ENCODE assay signal across 8 mouse cellular contexts in genomic region chr5:143165508-143166070, GRCm38 (mm10). TPM values are rescaled to one million over a fixed set of nuclear protein-coding genes. Genes with fewer than 3 reads are reported as not detected.
DNase-seq lines count a peak whose midpoint lies in the region; ATAC-seq and TF ChIP-seq lines count a peak whose summit lies in the region.
"Had no signal": no experiment of that assay in that cellular context is flagged by ENCODE, and none has a peak within 500 bp of the region (broad histone marks: within the 10 kb centered on the region; RNA-seq: fewer than 3 reads in every experiment).

No protein-coding gene starts in this region.

- H3K4me3 ChIP-seq in G1E (ENCODE audit: low read depth, low read length): peak overlapping the region; percentile 49; the same call in 1 of the 2 replicates

- no peak for ATAC-seq in G1E (ENCODE audit: extremely low read depth, insufficient number of reproducible peaks, low FRiP score, poor library complexity, severe bottlenecking)
- peak; percentile 95 for ATAC-seq in megakaryocyte progenitor cell, adult 5-6 weeks (replicated peaks; ENCODE audit: poor library complexity)

- DNase-seq in G1E (ENCODE audit: low spot score): no peak
- DNase-seq in embryo, embryonic 10 days (ENCODE audit: low spot score): peak; percentile 71
- peak; percentile 48 for DNase-seq in kidney, postnatal 14 days
- DNase-seq in right cerebral cortex, postnatal 4 days: no peak
- no peak for DNase-seq in ovary, postnatal 10 days (ENCODE audit: low spot score)
- no peak for DNase-seq in gastrocnemius, adult 8-10 months (ENCODE audit: low spot score in 2 of 2)

- peaks cover 14% of the 10 kb centered on the region for H3K4me1 ChIP-seq in G1E (ENCODE audit: insufficient read depth, low read depth, low read length)

- TF ChIP-seq CTCF in G1E (IDR thresholded peaks at IDR 0.05; ENCODE audit: low read depth, low read length): no peak

- no peaks in the 10 kb centered on the region for H3K36me3 ChIP-seq in G1E (replicated peaks)

- no peaks in the 10 kb centered on the region for H3K9me3 ChIP-seq in G1E (replicated peaks)

- no peaks in the 10 kb centered on the region for H3K27me3 ChIP-seq in G1E (ENCODE audit: insufficient read depth, low read length)

RNA-seq across cellular contexts. Expression of gene Rbak, which starts 15.0 kb away (rescaled TPM):
- total RNA-seq in G1E (2014; fragmentation: Nextera tagmentation) (21.4 and 26.6 TPM in 2 replicates), G1E (2017) (19.8 and 21.5 TPM in 2 replicates)
- 3.0 TPM in 2 replicates for polyA plus RNA-seq in G1E (2012)
- 5.9 and 6.2 TPM in 2 replicates for total RNA-seq in megakaryocyte progenitor cell, adult 5-6 weeks (2015)
- total RNA-seq in megakaryocyte progenitor cell, adult 5-6 weeks (2017): 8.7 and 10.0 TPM in 2 replicates
- total RNA-seq in gastrocnemius, adult 8-10 months (2022): 1 to 10 TPM; 2.9 to 3.7 (median 3.4) TPM

RNA-seq across cellular contexts. Expression of gene Spdye4b, which starts 15.2 kb away (rescaled TPM):
- total RNA-seq in G1E (2014; fragmentation: Nextera tagmentation) (0.53 TPM in 1 of 2 replicates, not detected in the other), G1E (2017) (0.05 and 0.17 TPM in 2 replicates)
- polyA plus RNA-seq in G1E (2012): not detected in 2 replicates
- not detected in 2 replicates for total RNA-seq in megakaryocyte progenitor cell, adult 5-6 weeks (2015)
- not detected in 2 replicates for total RNA-seq in megakaryocyte progenitor cell, adult 5-6 weeks (2017)
- not detected for total RNA-seq in gastrocnemius, adult 8-10 months (2022)
- polyA plus RNA-seq: gonadal fat pad, adult 2 months had no signal

RNA-seq across cellular contexts. Expression of gene Olfr718-ps1, which starts 18.2 kb away (rescaled TPM):
- 0.23 TPM in 1 of 2 replicates, not detected in the other for total RNA-seq in G1E (2014; fragmentation: Nextera tagmentation)
- total RNA-seq in G1E (2017): 0.12 and 0.16 TPM in 2 replicates
- polyA plus RNA-seq in G1E (2012): not detected in 2 replicates
- not detected in 2 replicates for total RNA-seq in megakaryocyte progenitor cell, adult 5-6 weeks (2015)
- not detected in 2 replicates for total RNA-seq in megakaryocyte progenitor cell, adult 5-6 weeks (2017)
- total RNA-seq in gastrocnemius, adult 8-10 months (2022): under 1 TPM in 1 of 4 experiments, not detected in 3; 0.07 TPM
- polyA plus RNA-seq: gonadal fat pad, adult 2 months had no signal

RNA-seq across cellular contexts. Expression of gene Rnf216, which starts 52.8 kb away (rescaled TPM):
- 87.4 and 89.5 TPM in 2 replicates for total RNA-seq in G1E (2014; fragmentation: Nextera tagmentation)
- 41.9 and 54.9 TPM in 2 replicates for total RNA-seq in G1E (2017)
- polyA plus RNA-seq in G1E (2012): 35.3 and 35.5 TPM in 2 replicates
- 43.8 and 53.6 TPM in 2 replicates for total RNA-seq in megakaryocyte progenitor cell, adult 5-6 weeks (2015)
- total RNA-seq in megakaryocyte progenitor cell, adult 5-6 weeks (2017): 38.2 and 40.9 TPM in 2 replicates
- 10 to 100 TPM; 16.3 to 18.1 (median 17.9) TPM for total RNA-seq in gastrocnemius, adult 8-10 months (2022)

Comparison
In these comparisons a context has a peak if more than half of its experiments do, and no peak if none do; other contexts are left out.
1. DNase-seq: peak in embryo, embryonic 10 days (single experiment) and kidney, postnatal 14 days (single experiment); none in G1E (single experiment), right cerebral cortex, postnatal 4 days (single experiment), ovary, postnatal 10 days (single experiment) and gastrocnemius, adult 8-10 months (0 of 2).